Mouse (Mus musculus) forebrain, embryonic 12.5 days (tissue): ENCODE results near the gene Zfp282. TPM values are rescaled to one million over a fixed set of nuclear protein-coding genes. Genes with fewer than 3 reads are reported as not detected.

Source experiments
- ATAC-seq: fragments of 200-750 bp; cut with Nextera tagmentation; 2 replicates; pipeline ENCODE4 v1.8.0; 2017; ENCODE audit warnings: moderate TSS enrichment; ENCODE audit not compliant: low FRiP score
- H3K27ac ChIP-seq: fragments of 300-500 bp; sonication (generic); 2 replicates; pipeline ENCODE4 v1.5.1; 2016; ENCODE audit warnings: mild to moderate bottlenecking
- H3K27me3 ChIP-seq: fragments of 300-500 bp; sonication (generic); 2 replicates; pipeline ENCODE4 v1.6.1; 2016; ENCODE audit warnings: mild to moderate bottlenecking
- H3K36me3 ChIP-seq: fragments of 300-500 bp; sonication (generic); replicated peaks from 2 replicates; pipeline ENCODE4 v1.6.1; 2016; ENCODE audit warnings: mild to moderate bottlenecking
- H3K4me1 ChIP-seq: fragments of 300-500 bp; sonication (generic); 2 replicates; pipeline ENCODE4 v1.6.1; 2016
- H3K4me2 ChIP-seq: fragments of 300-500 bp; sonication (generic); 2 replicates; pipeline ENCODE4 v1.6.1; 2016; ENCODE audit warnings: mild to moderate bottlenecking, moderate library complexity
- H3K4me3 ChIP-seq: fragments of 300-500 bp; sonication (generic); replicated peaks from 2 replicates; pipeline ENCODE4 v1.5.1; 2016; ENCODE audit warnings: mild to moderate bottlenecking
- H3K9ac ChIP-seq: fragments of 300-500 bp; sonication (generic); 2 replicates; pipeline ENCODE4 v1.6.1; 2016; ENCODE audit warnings: mild to moderate bottlenecking
- H3K9me3 ChIP-seq: fragments of 300-500 bp; sonication (generic); 2 replicates; pipeline ENCODE4 v1.6.1; 2016
- WGBS: fragments of 180-500 bp; shearing (Covaris S2); methylation state at CpG from one replicate; pipeline ENCODE4 v1.1.7; 2016; 5-methylcytosine and 5-hydroxymethylcytosine counted together
- polyA plus RNA-seq: library from polyadenylated mRNA; unstranded; fragments of >200 nt; fragmentation: Nextera tagmentation; extraction: Ambion mirVana; gene quantifications from 2 replicates; pipeline ENCODE4 v1.2.1, GENCODE M21; 2016

The Zfp282 gene
- polyA plus RNA-seq: 23.5 and 24.0 TPM in 2 replicates

GRCm38 (mm10) chr6:47877058-47877457 lies at the start of gene Zfp282:
Gene Zfp282, plus strand, starts transcription at chr6:47877204.
- Histone ChIP-seq H3K4me2 (peak within 1 kb of the TSS; percentile 87), H3K9ac (peak within 1 kb of the TSS; percentile 95), H3K9me3 (no peaks in the 10 kb centered on the region), H3K36me3 (peaks cover 26% of the 10 kb centered on the region), H3K4me3 (peak within 1 kb of the TSS; percentile 92), H3K4me1 (peaks cover 18% of the 10 kb centered on the region), H3K27ac (peak within 1 kb of the TSS; percentile 99), H3K27me3 (no peaks in the 10 kb centered on the region)
- WGBS: 7% methylated on average over 9 of the region's 9 CpGs
- ATAC-seq: no peak

GRCm38 (mm10) chr6:47827462-47827861 lies 49.5 kb upstream of the Zfp282 start:
- Histone ChIP-seq H3K4me3 (no peak overlapping the region), H3K4me1 (peaks cover 14% of the 10 kb centered on the region), H3K4me2 (no peak overlapping the region), H3K9ac (no peak overlapping the region), H3K27ac (no peak overlapping the region), H3K9me3 (no peaks in the 10 kb centered on the region), H3K36me3 (peaks cover 26% of the 10 kb centered on the region), H3K27me3 (no peaks in the 10 kb centered on the region)
- ATAC-seq: no peak
- WGBS: over 99% methylated on average over 4 of the region's 4 CpGs

- Histone ChIP-seq H3K9me3 (no peaks in the 10 kb centered on the region), H3K4me1 (peaks cover 14% of the 10 kb centered on the region), H3K27me3 (no peaks in the 10 kb centered on the region), H3K4me3 (peak overlapping the region; percentile 89), H3K4me2 (peak overlapping the region; percentile 45), H3K9ac (no peak overlapping the region), H3K36me3 (peaks cover 11% of the 10 kb centered on the region), H3K27ac (no peak overlapping the region)
- 17% methylated on average over 1 of the region's 1 CpGs for WGBS
- ATAC-seq: no peak
These were observed 48.1 kb upstream of the Zfp282 start for GRCm38 (mm10) chr6:47828950-47829349.

GRCm38 (mm10) chr6:47830104-47831078 lies 46.6 kb upstream of the Zfp282 start, which contains the start of gene Zfp786:
Gene Zfp786, minus strand, starts transcription at chr6:47830867.
- WGBS: 2% methylated on average over 64 of the region's 64 CpGs
- peaks cover 14% of the 10 kb centered on the region for H3K4me1 ChIP-seq
- peak; percentile 93 for ATAC-seq
- no peaks in the 10 kb centered on the region for H3K36me3 ChIP-seq
- H3K9me3 ChIP-seq: no peaks in the 10 kb centered on the region
- peak within 1 kb of the TSS; percentile 94 for H3K27ac ChIP-seq
- peak within 1 kb of the TSS; percentile 45 for H3K4me2 ChIP-seq
- H3K27me3 ChIP-seq: no peaks in the 10 kb centered on the region
- H3K9ac ChIP-seq: peak within 1 kb of the TSS; percentile 90
- peak within 1 kb of the TSS; percentile 89 for H3K4me3 ChIP-seq

- Histone ChIP-seq H3K4me3 (no peak overlapping the region), H3K27me3 (no peaks in the 10 kb centered on the region), H3K9ac (no peak overlapping the region), H3K4me2 (no peak overlapping the region), H3K36me3 (no peaks in the 10 kb centered on the region), H3K4me1 (peaks cover 18% of the 10 kb centered on the region), H3K9me3 (no peaks in the 10 kb centered on the region), H3K27ac (no peak overlapping the region)
- WGBS: 91% methylated on average over 1 of the region's 1 CpGs
- ATAC-seq: no peak
These were observed 44.8 kb upstream of the Zfp282 start for GRCm38 (mm10) chr6:47832220-47832619.

- peak; percentile 96 for ATAC-seq
- H3K27ac ChIP-seq: peak within 1 kb of the TSS; percentile 98
- peak within 1 kb of the TSS; percentile 96 for H3K4me3 ChIP-seq
- 0 out of 2 replicates have a peak, but pooled peaks cover 6% of the 10 kb centered on the region for H3K36me3 ChIP-seq
- H3K9ac ChIP-seq: peak within 1 kb of the TSS; percentile 93
- 0% methylated on average over 50 of the region's 52 CpGs for WGBS
- peaks cover 14% of the 10 kb centered on the region for H3K4me1 ChIP-seq
- peak within 1 kb of the TSS; percentile 64 for H3K4me2 ChIP-seq
- H3K27me3 ChIP-seq: no peaks in the 10 kb centered on the region
- no peaks in the 10 kb centered on the region for H3K9me3 ChIP-seq
These were observed 41.5 kb upstream of the Zfp282 start, which contains the start of gene Zfp398 for GRCm38 (mm10) chr6:47835482-47835983. Gene Zfp398, plus strand, starts transcription at chr6:47835661.

GRCm38 (mm10) chr6:47835984-47836521 lies 41.0 kb upstream of the Zfp282 start:
- Histone ChIP-seq H3K4me1 (peaks cover 10% of the 10 kb centered on the region), H3K9ac (peak overlapping the region; percentile 93), H3K27me3 (no peaks in the 10 kb centered on the region), H3K36me3 (0 out of 2 replicates have a peak, but pooled peaks cover 6% of the 10 kb centered on the region), H3K4me3 (peak overlapping the region; percentile 96), H3K4me2 (peak overlapping the region; percentile 64), H3K27ac (peak overlapping the region; percentile 98), H3K9me3 (no peaks in the 10 kb centered on the region)
- ATAC-seq: peak; percentile 85
- under 1% methylated on average over 46 of the region's 49 CpGs for WGBS

- no peak overlapping the region for H3K4me3 ChIP-seq
- H3K4me2 ChIP-seq: no peak overlapping the region
- H3K27me3 ChIP-seq: no peaks in the 10 kb centered on the region
- 0 out of 2 replicates have a peak, but pooled peaks cover 6% of the 10 kb centered on the region for H3K36me3 ChIP-seq
- 97% methylated on average over 2 of the region's 2 CpGs for WGBS
- H3K27ac ChIP-seq: no peak overlapping the region
- no peak overlapping the region for H3K9ac ChIP-seq
- peaks cover 10% of the 10 kb centered on the region for H3K4me1 ChIP-seq
- no peak for ATAC-seq
- no peaks in the 10 kb centered on the region for H3K9me3 ChIP-seq
These were observed 39.4 kb upstream of the Zfp282 start for GRCm38 (mm10) chr6:47837630-47838029.

GRCm38 (mm10) chr6:47841077-47841476 lies 35.9 kb upstream of the Zfp282 start:
- no peak overlapping the region for H3K9ac ChIP-seq
- no peak overlapping the region for H3K4me3 ChIP-seq
- 100% methylated on average over 1 of the region's 1 CpGs for WGBS
- H3K4me2 ChIP-seq: no peak overlapping the region
- no peak overlapping the region for H3K27ac ChIP-seq
- no peak for ATAC-seq
- peaks cover 6% of the 10 kb centered on the region; the same call in 1 of the 2 replicates for H3K36me3 ChIP-seq
- no peaks in the 10 kb centered on the region for H3K9me3 ChIP-seq
- H3K27me3 ChIP-seq: no peaks in the 10 kb centered on the region
- H3K4me1 ChIP-seq: peaks cover 10% of the 10 kb centered on the region

- WGBS: 96% methylated on average over 2 of the region's 2 CpGs
- no peak overlapping the region for H3K9ac ChIP-seq
- ATAC-seq: no peak
These were observed 35.2 kb upstream of the Zfp282 start for GRCm38 (mm10) chr6:47841831-47842230.

GRCm38 (mm10) chr6:47842337-47842736 lies 34.7 kb upstream of the Zfp282 start:
- ATAC-seq: no peak
- H3K9me3 ChIP-seq: no peaks in the 10 kb centered on the region
- H3K4me2 ChIP-seq: no peak overlapping the region
- H3K36me3 ChIP-seq: peaks cover 8% of the 10 kb centered on the region; the same call in 1 of the 2 replicates
- H3K9ac ChIP-seq: no peak overlapping the region
- H3K4me1 ChIP-seq: peaks cover 6% of the 10 kb centered on the region; the same call in 1 of the 2 replicates
- H3K4me3 ChIP-seq: no peak overlapping the region
- H3K27me3 ChIP-seq: no peaks in the 10 kb centered on the region
- no peak overlapping the region for H3K27ac ChIP-seq
- 89% methylated on average over 1 of the region's 1 CpGs for WGBS

More at GRCm38 (mm10) chr6:47841831-47842230, 35.2 kb upstream of the Zfp282 start:
- Histone ChIP-seq H3K36me3 (peaks cover 8% of the 10 kb centered on the region; the same call in 1 of the 2 replicates), H3K4me2 (no peak overlapping the region), H3K4me3 (no peak overlapping the region), H3K27me3 (no peaks in the 10 kb centered on the region), H3K9me3 (no peaks in the 10 kb centered on the region), H3K27ac (no peak overlapping the region), H3K4me1 (peaks cover 6% of the 10 kb centered on the region; the same call in 1 of the 2 replicates)

- Histone ChIP-seq H3K9ac (no peak overlapping the region), H3K4me2 (no peak overlapping the region), H3K36me3 (peaks cover 2% of the 10 kb centered on the region; the same call in 1 of the 2 replicates), H3K9me3 (no peaks in the 10 kb centered on the region), H3K4me3 (no peak overlapping the region), H3K27ac (no peak overlapping the region), H3K27me3 (no peaks in the 10 kb centered on the region), H3K4me1 (no peaks in the 10 kb centered on the region)
- no peak for ATAC-seq
These were observed 31.2 kb upstream of the Zfp282 start for GRCm38 (mm10) chr6:47845779-47846178.
